Mouse (Mus musculus): ENCODE measurements around the gene Pate2. TPM values are rescaled to one million over a fixed set of nuclear protein-coding genes. Genes with fewer than 3 reads are reported as not detected.

The Pate2 gene
- polyA plus RNA-seq, 1 experiment = not detected

DNA sequence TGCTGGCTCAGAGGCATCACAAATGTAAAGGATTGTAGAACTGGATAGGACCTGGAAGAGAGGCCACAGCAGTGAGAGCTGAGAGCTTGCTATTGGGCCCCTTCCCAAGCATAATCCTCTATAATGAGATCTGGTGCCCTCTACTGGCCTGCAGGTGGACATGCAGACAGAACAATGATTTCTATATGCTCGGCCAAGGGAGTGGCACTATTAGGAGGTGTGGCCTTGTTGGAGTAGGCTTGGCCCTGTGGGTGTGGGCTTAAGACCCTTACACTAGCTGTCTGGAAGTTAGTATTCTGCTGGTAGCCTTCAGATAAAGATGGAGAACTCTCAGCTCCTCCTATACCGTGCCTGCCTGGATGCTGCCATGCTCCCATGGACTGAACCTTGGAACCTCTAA is 35.0 kb upstream of the Pate2 start:
- no peak overlapping the region for H3K4me3 ChIP-seq (ENCODE audit: insufficient read depth, low read length)
- H3K27ac ChIP-seq (ENCODE audit: insufficient read depth, low read depth, low read length) = no peak overlapping the region
- no peaks in the 10 kb centered on the region for H3K4me1 ChIP-seq (ENCODE audit: control insufficient read depth, insufficient read depth, low read length)
- TF ChIP-seq CTCF (IDR thresholded peaks at IDR 0.05; ENCODE audit: low read depth, low read length) = peak; percentile 73
- no peak for TF ChIP-seq POLR2A (IDR thresholded peaks at IDR 0.05; ENCODE audit: borderline replicate concordance, low read depth, low read length)

- no peaks in the 10 kb centered on the region for H3K4me1 ChIP-seq (ENCODE audit: control insufficient read depth, insufficient read depth, low read length)
- TF ChIP-seq CTCF (IDR thresholded peaks at IDR 0.05; ENCODE audit: low read depth, low read length) = no peak
- TF ChIP-seq POLR2A (IDR thresholded peaks at IDR 0.05; ENCODE audit: borderline replicate concordance, low read depth, low read length) = no peak
- no peak overlapping the region for H3K27ac ChIP-seq (ENCODE audit: insufficient read depth, low read depth, low read length)
- H3K4me3 ChIP-seq (ENCODE audit: insufficient read depth, low read length) = no peak overlapping the region
Measured at GRCm38 (mm10) chr9:35535876-35536275, 34.2 kb upstream of the Pate2 start.

DNA sequence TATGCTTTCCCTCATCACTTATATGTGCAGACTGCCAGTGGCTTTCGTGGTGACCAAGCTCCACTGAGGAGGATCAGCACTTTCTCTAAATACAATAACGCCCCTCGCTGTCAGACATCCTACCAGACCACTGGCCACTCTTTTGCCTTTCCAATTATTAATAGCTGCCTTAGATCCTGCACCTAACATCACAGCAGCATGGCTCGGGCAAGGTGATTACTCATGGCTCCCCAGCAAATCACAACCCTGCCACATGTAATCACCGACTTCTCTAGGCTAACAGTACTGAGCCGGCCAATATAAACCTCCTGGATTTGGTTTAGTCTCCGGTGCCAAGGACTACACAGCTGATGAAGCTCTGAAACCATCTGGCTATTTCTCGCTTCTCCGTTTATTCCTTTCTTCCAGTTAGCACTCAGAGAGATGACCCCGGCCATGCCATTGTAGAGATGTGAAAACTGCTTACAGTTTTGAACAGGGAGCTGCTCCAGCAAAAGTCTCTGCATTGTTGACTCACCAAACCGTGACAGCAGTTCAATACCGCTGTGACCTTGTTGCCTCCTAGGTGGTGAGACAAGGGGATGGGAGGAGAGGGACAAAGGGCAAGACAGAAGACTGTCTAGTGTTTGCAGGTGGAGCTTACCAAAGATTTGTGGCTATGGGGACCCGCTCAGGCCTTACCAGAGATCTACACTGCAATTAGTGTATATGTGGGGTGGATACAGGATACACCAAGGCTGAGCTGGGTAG is 30.9 kb upstream of the Pate2 start:
- Histone ChIP-seq H3K27ac (ENCODE audit: insufficient read depth, low read depth, low read length) (no peak overlapping the region), H3K4me1 (ENCODE audit: control insufficient read depth, insufficient read depth, low read length) (no peaks in the 10 kb centered on the region), H3K4me3 (ENCODE audit: insufficient read depth, low read length) (no peak overlapping the region)
- TF ChIP-seq CTCF (IDR thresholded peaks at IDR 0.05; ENCODE audit: low read depth, low read length) (no peak), POLR2A (IDR thresholded peaks at IDR 0.05; ENCODE audit: borderline replicate concordance, low read depth, low read length) (no peak)

GRCm38 (mm10) chr9:35541024-35541423 is 29.1 kb upstream of the Pate2 start:
- Histone ChIP-seq H3K4me3 (ENCODE audit: insufficient read depth, low read length) (no peak overlapping the region), H3K27ac (ENCODE audit: insufficient read depth, low read depth, low read length) (no peak overlapping the region), H3K4me1 (ENCODE audit: control insufficient read depth, insufficient read depth, low read length) (no peaks in the 10 kb centered on the region)
- TF ChIP-seq CTCF (IDR thresholded peaks at IDR 0.05; ENCODE audit: low read depth, low read length) (no peak), POLR2A (IDR thresholded peaks at IDR 0.05; ENCODE audit: borderline replicate concordance, low read depth, low read length) (no peak)

- no peak overlapping the region for H3K4me3 ChIP-seq (ENCODE audit: insufficient read depth, low read length)
- H3K4me1 ChIP-seq (ENCODE audit: control insufficient read depth, insufficient read depth, low read length) = no peaks in the 10 kb centered on the region
- H3K27ac ChIP-seq (ENCODE audit: insufficient read depth, low read depth, low read length) = no peak overlapping the region
- TF ChIP-seq POLR2A (IDR thresholded peaks at IDR 0.05; ENCODE audit: borderline replicate concordance, low read depth, low read length) = no peak
- TF ChIP-seq CTCF (IDR thresholded peaks at IDR 0.05; ENCODE audit: low read depth, low read length) = peak; percentile 37; the same call in 1 of the 2 replicates
Measured at GRCm38 (mm10) chr9:35541488-35541887, 28.6 kb upstream of the Pate2 start.

DNA sequence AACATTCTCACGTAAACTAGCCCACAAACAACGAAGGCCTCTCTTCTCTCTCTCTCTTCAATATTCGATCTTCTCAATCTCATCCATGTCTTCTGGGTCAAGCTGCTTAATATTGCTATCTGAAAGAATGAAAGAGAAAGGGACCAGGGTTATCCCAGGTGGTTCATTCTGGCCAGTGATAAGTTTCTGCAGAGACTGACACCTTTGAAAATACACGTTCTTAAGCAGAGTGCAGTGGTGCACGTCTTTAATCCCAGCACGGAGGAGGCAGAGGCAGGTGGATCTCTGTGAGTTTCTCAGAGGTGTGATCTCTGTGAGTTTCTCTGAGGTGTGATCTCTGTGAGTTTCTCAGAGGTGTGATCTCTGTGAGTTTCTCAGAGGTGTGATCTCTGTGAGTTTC is 28.1 kb upstream of the Pate2 start:
- TF ChIP-seq POLR2A (IDR thresholded peaks at IDR 0.05; ENCODE audit: borderline replicate concordance, low read depth, low read length) (no peak), CTCF (IDR thresholded peaks at IDR 0.05; ENCODE audit: low read depth, low read length) (no peak)
- 0 out of 2 replicates have a peak, but pooled peaks cover 2% of the 10 kb centered on the region for H3K4me1 ChIP-seq (ENCODE audit: control insufficient read depth, insufficient read depth, low read length)
- no peak overlapping the region for H3K4me3 ChIP-seq (ENCODE audit: insufficient read depth, low read length)
- no peak overlapping the region for H3K27ac ChIP-seq (ENCODE audit: insufficient read depth, low read depth, low read length)

DNA sequence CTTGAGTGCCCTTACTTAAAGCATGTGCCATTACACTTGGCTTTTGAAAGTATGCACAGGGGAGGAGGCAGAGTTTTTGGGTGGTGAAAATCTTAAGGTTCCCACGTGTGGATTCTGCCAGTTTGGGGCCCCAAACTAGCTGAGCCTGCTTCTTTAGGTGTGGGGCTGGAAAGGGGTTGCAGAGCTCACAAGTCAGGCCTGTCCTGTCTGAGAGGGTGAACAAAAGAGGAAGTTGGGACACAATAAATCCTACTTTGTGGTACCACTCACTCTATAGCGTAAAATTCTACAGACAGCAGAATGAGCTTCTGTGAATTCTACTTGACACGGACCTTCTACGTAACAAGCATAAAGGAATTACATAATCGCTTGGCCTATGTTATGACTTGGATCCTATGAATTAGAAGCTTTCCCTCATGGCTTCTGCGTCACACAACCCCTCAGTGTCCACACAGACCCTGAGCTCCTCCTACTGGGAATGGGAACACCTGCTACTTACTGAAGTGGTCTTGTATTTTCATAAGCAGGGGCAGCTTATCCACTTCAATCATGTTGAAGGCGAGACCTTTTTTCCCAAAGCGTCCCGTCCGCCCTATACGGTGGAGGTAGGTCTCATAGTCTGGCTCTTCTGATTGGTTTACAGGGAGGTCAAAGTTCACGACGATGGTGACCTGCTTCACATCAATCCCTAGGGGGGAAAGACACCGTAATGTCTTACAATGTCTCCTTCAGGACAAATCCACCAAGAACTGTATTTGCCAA is 26.8 kb upstream of the Pate2 start:
- H3K4me1 ChIP-seq (ENCODE audit: control insufficient read depth, insufficient read depth, low read length) = 0 out of 2 replicates have a peak, but pooled peaks cover 3% of the 10 kb centered on the region
- no peak for TF ChIP-seq POLR2A (IDR thresholded peaks at IDR 0.05; ENCODE audit: borderline replicate concordance, low read depth, low read length)
- no peak for TF ChIP-seq CTCF (IDR thresholded peaks at IDR 0.05; ENCODE audit: low read depth, low read length)
- no peak overlapping the region for H3K27ac ChIP-seq (ENCODE audit: insufficient read depth, low read depth, low read length)
- H3K4me3 ChIP-seq (ENCODE audit: insufficient read depth, low read length) = no peak overlapping the region

GRCm38 (mm10) chr9:35544666-35545065 is 25.4 kb upstream of the Pate2 start:
- TF ChIP-seq CTCF (IDR thresholded peaks at IDR 0.05; ENCODE audit: low read depth, low read length) = no peak
- TF ChIP-seq POLR2A (IDR thresholded peaks at IDR 0.05; ENCODE audit: borderline replicate concordance, low read depth, low read length) = no peak
- Histone ChIP-seq H3K4me3 (ENCODE audit: insufficient read depth, low read length) (no peak overlapping the region), H3K4me1 (ENCODE audit: control insufficient read depth, insufficient read depth, low read length) (0 out of 2 replicates have a peak, but pooled peaks cover 3% of the 10 kb centered on the region), H3K27ac (ENCODE audit: insufficient read depth, low read depth, low read length) (no peak overlapping the region)

DNA sequence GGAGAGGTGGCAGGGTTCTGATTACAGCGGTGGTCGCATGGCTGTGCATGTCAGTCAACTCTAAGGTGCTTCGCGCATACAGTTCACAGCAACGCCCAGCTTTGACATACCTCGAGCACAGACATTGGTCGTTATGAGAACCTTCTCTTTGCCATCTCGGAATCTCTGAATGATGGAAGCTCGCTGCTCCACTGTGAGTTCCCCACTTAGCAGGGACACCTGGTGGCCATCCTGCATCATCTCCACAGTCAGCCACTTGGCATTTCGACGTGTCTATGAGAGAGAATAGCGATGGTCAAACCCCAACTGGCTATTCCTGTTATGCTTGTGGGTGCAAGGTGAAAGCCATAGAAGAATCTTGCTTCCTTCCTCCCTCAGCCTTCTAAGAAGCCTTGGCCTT is 24.4 kb upstream of the Pate2 start:
- H3K4me3 ChIP-seq (ENCODE audit: insufficient read depth, low read length) = no peak overlapping the region
- 0 out of 2 replicates have a peak, but pooled peaks cover 3% of the 10 kb centered on the region for H3K4me1 ChIP-seq (ENCODE audit: control insufficient read depth, insufficient read depth, low read length)
- no peak for TF ChIP-seq CTCF (IDR thresholded peaks at IDR 0.05; ENCODE audit: low read depth, low read length)
- no peak for TF ChIP-seq POLR2A (IDR thresholded peaks at IDR 0.05; ENCODE audit: borderline replicate concordance, low read depth, low read length)
- no peak overlapping the region for H3K27ac ChIP-seq (ENCODE audit: insufficient read depth, low read depth, low read length)

DNA sequence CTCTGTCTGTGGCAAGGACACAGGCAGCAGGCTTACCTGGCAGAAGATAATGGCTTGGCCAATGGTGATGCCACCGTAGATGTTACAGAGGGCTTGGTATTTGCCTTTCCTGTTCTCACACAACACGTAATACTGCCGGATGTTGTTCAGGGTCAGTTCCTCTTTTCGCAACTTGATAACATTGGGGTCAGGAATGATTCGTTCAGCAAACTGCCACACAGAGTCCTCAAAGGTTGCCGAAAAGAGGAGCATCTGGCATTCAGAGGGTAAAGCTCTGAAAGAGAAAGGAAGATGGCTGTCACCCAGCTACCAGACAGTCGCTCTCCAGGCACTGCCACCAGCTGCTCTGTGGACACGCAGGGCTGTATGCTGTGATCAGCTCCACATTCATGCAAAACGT is 23.3 kb upstream of the Pate2 start:
- Histone ChIP-seq H3K27ac (ENCODE audit: insufficient read depth, low read depth, low read length) (no peak overlapping the region), H3K4me3 (ENCODE audit: insufficient read depth, low read length) (peak overlapping the region; percentile 22; the same call in 1 of the 2 replicates), H3K4me1 (ENCODE audit: control insufficient read depth, insufficient read depth, low read length) (0 out of 2 replicates have a peak, but pooled peaks cover 3% of the 10 kb centered on the region)
- TF ChIP-seq POLR2A (IDR thresholded peaks at IDR 0.05; ENCODE audit: borderline replicate concordance, low read depth, low read length) = no peak
- TF ChIP-seq CTCF (IDR thresholded peaks at IDR 0.05; ENCODE audit: low read depth, low read length) = no peak

Data from bone marrow macrophage, adult 2 months (primary cell).